Mouse (Mus musculus) gastrocnemius, adult 18-20 months (tissue): ENCODE results near the gene Prpf38b. TPM values are rescaled to one million over a fixed set of nuclear protein-coding genes. Genes with fewer than 3 reads are reported as not detected.
A peak's percentile ranks its signal among the peaks of the same experiment; 100 is the strongest.
"Not testable (repeated sequence)": the region's sequence is repeated elsewhere in the genome, so short reads cannot be mapped to it uniquely, and the experiment has no call there.

ENCODE experiments used
- DNase-seq: peaks from one replicate; pipeline ENCODE4 v3.0.0; 2021; ENCODE audit warnings: low spot score
- total RNA-seq, 2 experiments: library from RNA; stranded (reverse); gene quantifications; 2 replicates each; pipeline ENCODE4 v1.2.3; 2021

Prpf38b gene
- total RNA-seq, 2 experiments from 2014 or later = 12.7 to 17.3 TPM

GRCm38 (mm10) chr3:108862282-108862681, 49.2 kb downstream of the Prpf38b start:
- DNase-seq = not testable (repeated sequence)

GRCm38 (mm10) chr3:108860786-108861185, 50.7 kb downstream of the Prpf38b start:
- no peak for DNase-seq

- DNase-seq = peak; percentile 41
Measured at GRCm38 (mm10) chr3:108858231-108858770, 53.2 kb downstream of the Prpf38b start.

GRCm38 (mm10) chr3:108857714-108858113, 53.8 kb downstream of the Prpf38b start:
- no peak for DNase-seq

GRCm38 (mm10) chr3:108857124-108857470, 54.4 kb downstream of the Prpf38b start:
- no peak for DNase-seq

GRCm38 (mm10) chr3:108856386-108857123, 55.0 kb downstream of the Prpf38b start:
- DNase-seq = no peak

GRCm38 (mm10) chr3:108855864-108856263, 55.7 kb downstream of the Prpf38b start:
- peak; percentile 62 for DNase-seq

- peak; percentile 45 for DNase-seq
Measured at GRCm38 (mm10) chr3:108855371-108855770, 56.2 kb downstream of the Prpf38b start.

- DNase-seq = no peak
Measured at GRCm38 (mm10) chr3:108853266-108853665, 58.3 kb downstream of the Prpf38b start.

Other genes starting within 250 kb of the Prpf38b start
- under 1 TPM; 0.78 to 0.97 TPM for gene Gpsm2, start 189.4 kb downstream of the Prpf38b start, total RNA-seq
- under 1 TPM; 0.14 to 0.30 TPM for gene Aknad1, start 172.1 kb downstream of the Prpf38b start, total RNA-seq
- gene Stxbp3, start 71.2 kb downstream of the Prpf38b start, total RNA-seq = 10 to 100 TPM; 37.0 to 39.0 TPM
- gene Fndc7, start 21.7 kb downstream of the Prpf38b start, total RNA-seq = not detected
- not detected for gene Henmt1, start 28.1 kb upstream of the Prpf38b start, total RNA-seq
- not detected for gene Gm9857, start 28.7 kb upstream of the Prpf38b start, total RNA-seq
- 1 to 10 TPM; 5.2 to 6.1 TPM for gene Fam102b, start 115.9 kb upstream of the Prpf38b start, total RNA-seq
- gene Slc25a54, start 168.7 kb upstream of the Prpf38b start, total RNA-seq = not detected
- 1 to 10 TPM; 3.2 to 3.8 TPM for gene Slc25a24, start 211.4 kb upstream of the Prpf38b start, total RNA-seq